Mouse (Mus musculus) spleen, adult 2 months (tissue): Measurements from ENCODE around the gene Bptf. TPM values are rescaled to one million over a fixed set of nuclear protein-coding genes. Genes with fewer than 3 reads are reported as not detected.
A peak's percentile ranks its signal among the peaks of the same experiment; 100 is the strongest.

Experiments used
- DNase-seq, 2 experiments: peaks; one replicate each; pipeline versions ENCODE4 v3.0.0 to v3.0.0-alpha.2; 2012 to 2021; ENCODE audit warnings: low spot score in 2 of 2, low read depth in 1 of 2
- H3K27ac ChIP-seq: fragments of 200-500 bp; 2 replicates; pipeline ENCODE4 v1.5.1; 2012; ENCODE audit warnings: low read length, inconsistent platforms; ENCODE audit not compliant: insufficient read depth
- H3K27me3 ChIP-seq: fragments of 200-500 bp; 2 replicates; pipeline ENCODE4 v1.6.1; 2012; ENCODE audit warnings: mild to moderate bottlenecking, moderate library complexity, low read length, inconsistent platforms; ENCODE audit not compliant: control insufficient read depth, insufficient read depth
- H3K36me3 ChIP-seq: fragments of 200-500 bp; 2 replicates; pipeline ENCODE4 v1.6.1; 2012; ENCODE audit warnings: mild to moderate bottlenecking, low read length, inconsistent platforms; ENCODE audit not compliant: control insufficient read depth, insufficient read depth
- H3K4me1 ChIP-seq: fragments of 200-500 bp; 2 replicates; pipeline ENCODE4 v1.6.1; 2011; ENCODE audit warnings: inconsistent platforms; ENCODE audit not compliant: control insufficient read depth, insufficient read depth, insufficient read length
- H3K4me3 ChIP-seq: fragments of 200-500 bp; 2 replicates; pipeline ENCODE4 v1.5.1; 2011; ENCODE audit warnings: mild to moderate bottlenecking, inconsistent platforms; ENCODE audit not compliant: insufficient read depth, insufficient read length; ENCODE audit errors: extremely low read depth
- CTCF ChIP-seq: fragments of 200-500 bp; IDR thresholded peaks from 2 replicates; pipeline ENCODE4 v1.5.1; 2011; ENCODE audit warnings: mild to moderate bottlenecking, inconsistent platforms; ENCODE audit not compliant: insufficient read depth, insufficient read length, insufficient replicate concordance; ENCODE audit errors: extremely low read depth
- POLR2A ChIP-seq: fragments of 200-500 bp; IDR thresholded peaks from 2 replicates; pipeline ENCODE4 v1.6.1; 2011; ENCODE audit warnings: low read depth, low read length, inconsistent platforms
- WGBS: fragments of 180-500 bp; shearing (Covaris S2); methylation state at CpG from one replicate; pipeline ENCODE4 v1.1.7; 2018; 5-methylcytosine and 5-hydroxymethylcytosine counted together
- polyA plus RNA-seq: library from polyadenylated mRNA; depleted of rRNA; stranded (reverse); fragments of >200 nt; gene quantifications from 2 replicates; pipeline ENCODE4 v1.2.3, GENCODE M21; 2012

The Bptf gene
- polyA plus RNA-seq, 1 experiment = 27.3 TPM

- TF ChIP-seq CTCF (no peak), POLR2A (no peak)
- no peak overlapping the region for H3K4me3 ChIP-seq
- no peak overlapping the region for H3K27ac ChIP-seq
- peaks cover 18% of the 10 kb centered on the region; the same call in 1 of the 2 replicates for H3K4me1 ChIP-seq
- H3K27me3 ChIP-seq = no peaks in the 10 kb centered on the region
- no peak for DNase-seq
- no peaks in the 10 kb centered on the region; the same call in 1 of the 2 replicates for H3K36me3 ChIP-seq
- WGBS = 82% methylated on average over 4 of the region's 4 CpGs
Measured at GRCm38 (mm10) chr11:107125011-107125410, 6.9 kb downstream of the Bptf start.

GRCm38 (mm10) chr11:107124327-107124731 lies 7.6 kb downstream of the Bptf start:
- Histone ChIP-seq H3K4me3 (peak overlapping the region; percentile 8; the same call in 1 of the 2 replicates), H3K27ac (peak overlapping the region; percentile 52), H3K27me3 (no peaks in the 10 kb centered on the region), H3K36me3 (no peaks in the 10 kb centered on the region; the same call in 1 of the 2 replicates), H3K4me1 (peaks cover 20% of the 10 kb centered on the region; the same call in 1 of the 2 replicates)
- DNase-seq = peak in 1 of 2 experiments; percentile 73
- TF ChIP-seq POLR2A = no peak
- WGBS = under 1% methylated on average over 7 of the region's 7 CpGs

GRCm38 (mm10) chr11:107117789-107118188 lies 14.1 kb downstream of the Bptf start:
- Histone ChIP-seq H3K4me3 (no peak overlapping the region), H3K27ac (no peak overlapping the region), H3K4me1 (peaks cover 6% of the 10 kb centered on the region), H3K27me3 (no peaks in the 10 kb centered on the region), H3K36me3 (no peaks in the 10 kb centered on the region)
- WGBS = 92% methylated on average over 12 of the region's 12 CpGs
- no peak for TF ChIP-seq CTCF
- TF ChIP-seq POLR2A = no peak
- DNase-seq = no peak

- H3K4me1 ChIP-seq = peaks cover 3% of the 10 kb centered on the region; the same call in 1 of the 2 replicates
- TF ChIP-seq POLR2A = no peak
- TF ChIP-seq CTCF = no peak
- H3K27ac ChIP-seq = no peak overlapping the region
- DNase-seq = no peak
- no peak overlapping the region for H3K4me3 ChIP-seq
- WGBS = 84% methylated on average over 10 of the region's 10 CpGs
- peaks cover 3% of the 10 kb centered on the region for H3K36me3 ChIP-seq
- H3K27me3 ChIP-seq = no peaks in the 10 kb centered on the region
Measured at GRCm38 (mm10) chr11:107113881-107114557, 17.9 kb downstream of the Bptf start.

- H3K4me1 ChIP-seq = peaks cover 6% of the 10 kb centered on the region; the same call in 1 of the 2 replicates
- 78% methylated on average over 4 of the region's 4 CpGs for WGBS
- no peak for DNase-seq
- H3K27me3 ChIP-seq = no peaks in the 10 kb centered on the region
- H3K4me3 ChIP-seq = no peak overlapping the region
- TF ChIP-seq CTCF (no peak), POLR2A (no peak)
- no peak overlapping the region for H3K27ac ChIP-seq
- peaks cover 3% of the 10 kb centered on the region for H3K36me3 ChIP-seq
Measured at GRCm38 (mm10) chr11:107113112-107113511, 18.8 kb downstream of the Bptf start.

- Histone ChIP-seq H3K4me3 (no peak overlapping the region), H3K27ac (no peak overlapping the region), H3K27me3 (no peaks in the 10 kb centered on the region), H3K4me1 (peaks cover 12% of the 10 kb centered on the region; the same call in 1 of the 2 replicates), H3K36me3 (peaks cover 3% of the 10 kb centered on the region)
- no peak for DNase-seq
- 87% methylated on average over 8 of the region's 8 CpGs for WGBS
- no peak for TF ChIP-seq CTCF
- TF ChIP-seq POLR2A = no peak
Measured at GRCm38 (mm10) chr11:107109669-107110068, 22.3 kb downstream of the Bptf start.

- peaks cover 3% of the 10 kb centered on the region for H3K36me3 ChIP-seq
- peak in 1 of 2 experiments; percentile 17 for DNase-seq
- no peaks in the 10 kb centered on the region for H3K27me3 ChIP-seq
- no peak for TF ChIP-seq POLR2A
- TF ChIP-seq CTCF = no peak
- 83% methylated on average over 2 of the region's 2 CpGs for WGBS
- peaks cover 13% of the 10 kb centered on the region; the same call in 1 of the 2 replicates for H3K4me1 ChIP-seq
- H3K4me3 ChIP-seq = no peak overlapping the region
- H3K27ac ChIP-seq = no peak overlapping the region
Measured at GRCm38 (mm10) chr11:107108892-107109291, 23.0 kb downstream of the Bptf start.
